Mouse (Mus musculus): Measurements from ENCODE around the gene 4930442H23Rik.

DNA sequence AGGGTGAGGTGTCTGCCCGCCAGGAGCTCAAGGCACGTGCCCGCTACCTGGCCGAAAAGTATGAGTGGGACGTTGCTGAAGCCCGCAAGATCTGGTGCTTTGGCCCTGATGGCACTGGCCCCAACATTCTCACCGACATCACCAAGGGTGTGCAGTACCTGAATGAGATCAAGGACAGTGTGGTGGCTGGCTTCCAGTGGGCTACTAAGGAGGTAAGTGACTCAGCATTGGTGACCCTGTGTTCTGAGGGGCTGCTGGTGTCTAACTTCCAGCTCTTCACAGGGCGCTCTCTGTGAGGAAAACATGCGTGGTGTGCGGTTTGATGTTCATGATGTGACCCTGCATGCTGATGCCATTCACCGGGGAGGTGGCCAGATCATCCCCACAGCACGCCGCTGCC lies 2.7 kb downstream of the 4930442H23Rik start:
- no peak for TF ChIP-seq CTCF (conservative IDR thresholded peaks at IDR 0.05; ENCODE audit: low read length)
- no peak for TF ChIP-seq NANOG (IDR thresholded peaks at IDR 0.05; ENCODE audit: borderline replicate concordance, low read length)
